Mouse (Mus musculus) cerebellum, adult 2 months (tissue): ENCODE measurements around the gene Kcnj6.

Experiments
- CTCF ChIP-seq: fragments of 200-500 bp; IDR thresholded peaks from 2 replicates; pipeline ENCODE4 v1.5.1; 2011; ENCODE audit warnings: low read depth, mild to moderate bottlenecking, control low read depth, low read length, moderate library complexity, borderline replicate concordance; ENCODE audit not compliant: insufficient read depth
- POLR2A ChIP-seq: fragments of 200-500 bp; IDR thresholded peaks from 2 replicates; pipeline ENCODE4 v1.6.1; 2011; ENCODE audit warnings: low read length, control low read depth, borderline replicate concordance; ENCODE audit not compliant: insufficient read depth

DNA sequence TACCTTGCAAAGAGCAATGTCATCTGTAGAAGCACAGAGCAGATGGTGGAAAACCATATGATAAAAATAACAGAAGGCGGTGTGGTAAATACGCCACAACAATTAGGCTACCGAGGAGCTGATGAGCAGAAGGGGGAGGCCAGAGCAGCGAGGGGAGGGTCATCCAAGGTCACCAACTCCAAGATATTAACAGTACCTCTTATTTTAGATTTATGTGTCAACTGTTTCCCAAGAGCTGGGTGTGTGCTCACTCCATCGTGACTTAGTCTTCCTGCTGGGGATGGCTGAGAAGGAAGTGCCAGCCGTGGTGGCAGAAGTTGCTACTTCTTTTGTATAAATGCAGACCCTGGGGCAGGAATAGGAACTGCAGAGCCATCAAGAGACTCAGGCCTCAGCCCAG, 28.6 kb downstream of the Kcnj6 start:
- TF ChIP-seq POLR2A (no peak), CTCF (no peak)
